Mouse (Mus musculus): Measurements from ENCODE around the gene Mef2b. TPM values are rescaled to one million over a fixed set of nuclear protein-coding genes. Genes with fewer than 3 reads are reported as not detected.

Mef2b gene
- polyA plus RNA-seq, 1 experiment from 2014 or later: 1.2 TPM

- no peak overlapping the region for H3K27ac ChIP-seq (ENCODE audit: low read depth, low read length)
- no peaks in the 10 kb centered on the region for H3K9me3 ChIP-seq (ENCODE audit: control insufficient read depth, low read length)
- peaks cover 30% of the 10 kb centered on the region for H3K36me3 ChIP-seq (ENCODE audit: control insufficient read depth, insufficient read depth, low read length)
- peaks cover 5% of the 10 kb centered on the region for H3K27me3 ChIP-seq (replicated peaks; ENCODE audit: control insufficient read depth, insufficient read depth, low read length)
- H3K9ac ChIP-seq (ENCODE audit: low read depth, low read length): no peak overlapping the region
- H3K4me3 ChIP-seq (ENCODE audit: low read length): no peak overlapping the region
- ATAC-seq: no peak
- no peak overlapping the region for H3K4me2 ChIP-seq (ENCODE audit: low read length)
- peaks cover 4% of the 10 kb centered on the region; the same call in 1 of the 2 replicates for H3K4me1 ChIP-seq (ENCODE audit: control insufficient read depth, insufficient read depth, low read depth, low read length)
- WGBS: 85% methylated on average over 7 of the region's 7 CpGs
These were observed 8.4 kb downstream of the Mef2b start for GRCm38 (mm10) chr8:70147678-70148607.

DNA sequence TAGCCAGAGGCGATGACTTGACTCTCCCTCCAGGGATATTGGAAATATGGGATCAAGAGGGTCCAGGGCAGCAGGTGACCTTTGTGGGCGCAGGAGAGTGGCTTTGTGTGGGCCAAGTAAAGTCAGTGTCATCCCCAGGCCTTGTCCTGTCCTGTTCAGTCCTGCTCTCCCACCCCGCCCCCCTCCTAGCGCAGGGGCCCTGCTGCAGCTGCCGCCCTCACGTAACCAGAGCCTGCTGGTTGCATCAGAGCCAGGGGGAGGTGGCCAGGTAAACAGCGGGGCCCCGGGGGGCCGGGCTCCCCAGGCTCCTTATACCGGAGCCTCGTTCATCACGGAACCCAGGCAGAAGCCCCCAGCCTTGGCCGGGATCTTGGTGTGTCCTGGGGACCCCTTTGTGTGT lies 10.6 kb downstream of the Mef2b start:
- H3K4me2 ChIP-seq (ENCODE audit: low read length): no peak overlapping the region
- H3K36me3 ChIP-seq (ENCODE audit: control insufficient read depth, insufficient read depth, low read length): peaks cover 20% of the 10 kb centered on the region
- whole genome bisulfite sequencing: 17% methylated on average over 13 of the region's 13 CpGs
- ATAC-seq: no peak; the same call in 1 of the 2 replicates
- H3K27ac ChIP-seq (ENCODE audit: low read depth, low read length): no peak overlapping the region
- H3K9ac ChIP-seq (ENCODE audit: low read depth, low read length): peak overlapping the region; percentile 48
- H3K4me3 ChIP-seq (ENCODE audit: low read length): no peak overlapping the region
- H3K4me1 ChIP-seq (ENCODE audit: control insufficient read depth, insufficient read depth, low read depth, low read length): peaks cover 4% of the 10 kb centered on the region; the same call in 1 of the 2 replicates
- no peaks in the 10 kb centered on the region for H3K9me3 ChIP-seq (ENCODE audit: control insufficient read depth, low read length)
- peaks cover 5% of the 10 kb centered on the region for H3K27me3 ChIP-seq (replicated peaks; ENCODE audit: control insufficient read depth, insufficient read depth, low read length)

DNA sequence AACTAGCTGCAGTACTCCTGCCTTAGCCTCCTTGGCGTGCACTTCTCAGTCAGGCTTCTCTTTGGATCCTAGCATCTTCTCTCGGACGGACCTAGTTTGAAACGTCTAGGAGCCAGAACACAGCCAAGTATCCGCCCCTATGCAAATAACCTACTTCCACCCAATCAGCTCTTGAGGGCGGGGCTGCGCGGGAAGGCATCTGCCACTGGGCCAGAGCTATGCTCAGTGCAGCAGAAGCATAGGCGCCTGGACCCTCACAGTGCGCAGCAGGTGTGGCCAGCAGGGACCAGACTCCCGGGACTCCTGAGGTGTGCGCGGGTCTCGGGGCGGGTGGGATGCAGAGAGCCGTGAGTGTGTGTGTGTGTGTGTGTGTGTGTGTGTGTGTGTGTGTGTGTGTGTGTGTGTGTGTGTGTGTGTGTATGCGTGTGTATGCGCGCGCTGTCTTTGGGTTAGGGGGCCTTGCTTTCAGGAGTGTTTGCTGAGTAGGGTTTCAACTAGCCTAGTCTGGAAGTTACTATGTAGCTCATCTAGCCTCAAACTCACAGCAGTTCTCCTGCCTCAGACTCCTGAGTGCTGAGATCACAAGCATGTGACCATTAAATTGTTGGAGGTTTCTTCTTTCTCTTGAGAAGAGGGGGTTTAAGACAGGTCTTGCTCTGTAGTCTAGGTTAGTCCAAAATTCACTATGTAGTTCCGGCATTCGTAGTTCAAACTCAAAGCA lies 13.2 kb downstream of the Mef2b start:
- WGBS: 13% methylated on average over 13 of the region's 22 CpGs
- no peak overlapping the region for H3K27ac ChIP-seq (ENCODE audit: low read depth, low read length)
- H3K4me3 ChIP-seq (ENCODE audit: low read length): peak overlapping the region; percentile 14
- H3K9ac ChIP-seq (ENCODE audit: low read depth, low read length): peak overlapping the region; percentile 35
- peak; percentile 92 for ATAC-seq
- H3K4me1 ChIP-seq (ENCODE audit: control insufficient read depth, insufficient read depth, low read depth, low read length): peaks cover 4% of the 10 kb centered on the region; the same call in 1 of the 2 replicates
- peaks cover 5% of the 10 kb centered on the region for H3K27me3 ChIP-seq (replicated peaks; ENCODE audit: control insufficient read depth, insufficient read depth, low read length)
- no peaks in the 10 kb centered on the region for H3K36me3 ChIP-seq (ENCODE audit: control insufficient read depth, insufficient read depth, low read length)
- peak overlapping the region; percentile 48 for H3K4me2 ChIP-seq (ENCODE audit: low read length)
- H3K9me3 ChIP-seq (ENCODE audit: control insufficient read depth, low read length): no peaks in the 10 kb centered on the region

DNA sequence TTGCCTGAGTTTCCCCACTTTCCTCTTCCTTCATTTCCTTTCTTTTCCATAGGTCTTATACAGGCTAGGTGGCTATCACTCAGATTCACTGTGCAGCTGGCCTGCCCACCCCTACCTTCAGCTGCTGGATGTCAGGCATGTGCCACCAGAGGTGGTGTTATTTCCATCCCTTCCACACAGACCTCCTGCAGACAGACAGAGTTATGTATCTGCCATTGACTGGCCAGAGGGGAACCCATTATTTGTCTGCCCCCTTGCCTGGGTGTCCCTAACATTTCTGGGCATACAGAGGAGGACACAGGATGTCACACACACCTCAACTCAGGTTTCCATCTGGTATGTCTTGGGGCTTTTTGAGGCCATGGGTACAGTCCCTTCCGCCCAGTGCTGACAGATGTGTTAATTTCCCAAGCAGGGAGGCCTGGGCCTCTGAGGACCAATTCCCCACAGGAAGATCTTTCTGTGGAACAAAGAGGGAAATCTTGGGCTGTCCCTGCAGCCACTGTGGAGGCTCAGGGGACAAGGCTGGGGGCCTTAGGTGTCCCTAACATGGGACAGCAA lies 17.8 kb downstream of the Mef2b start:
- Histone ChIP-seq H3K27ac (ENCODE audit: low read depth, low read length) (no peak overlapping the region), H3K9me3 (ENCODE audit: control insufficient read depth, low read length) (no peaks in the 10 kb centered on the region), H3K4me2 (ENCODE audit: low read length) (no peak overlapping the region), H3K36me3 (ENCODE audit: control insufficient read depth, insufficient read depth, low read length) (no peaks in the 10 kb centered on the region), H3K4me1 (ENCODE audit: control insufficient read depth, insufficient read depth, low read depth, low read length) (peaks cover 6% of the 10 kb centered on the region; the same call in 1 of the 2 replicates), H3K9ac (ENCODE audit: low read depth, low read length) (no peak overlapping the region), H3K27me3 (replicated peaks; ENCODE audit: control insufficient read depth, insufficient read depth, low read length) (no peaks in the 10 kb centered on the region), H3K4me3 (ENCODE audit: low read length) (no peak overlapping the region)
- no peak for ATAC-seq
- 94% methylated on average over 1 of the region's 1 CpGs for WGBS

- Histone ChIP-seq H3K4me3 (ENCODE audit: low read length) (peak overlapping the region; percentile 57), H3K4me1 (ENCODE audit: control insufficient read depth, insufficient read depth, low read depth, low read length) (peaks cover 2% of the 10 kb centered on the region; the same call in 1 of the 2 replicates), H3K9ac (ENCODE audit: low read depth, low read length) (peak overlapping the region; percentile 77), H3K9me3 (ENCODE audit: control insufficient read depth, low read length) (no peaks in the 10 kb centered on the region), H3K27me3 (replicated peaks; ENCODE audit: control insufficient read depth, insufficient read depth, low read length) (no peaks in the 10 kb centered on the region), H3K36me3 (ENCODE audit: control insufficient read depth, insufficient read depth, low read length) (no peaks in the 10 kb centered on the region), H3K27ac (ENCODE audit: low read depth, low read length) (peak overlapping the region; percentile 23; the same call in 1 of the 2 replicates), H3K4me2 (ENCODE audit: low read length) (peak overlapping the region; percentile 77)
- WGBS: 16% methylated on average over 38 of the region's 40 CpGs
- peak; percentile 96 for ATAC-seq
These were observed 18.8 kb downstream of the Mef2b start for GRCm38 (mm10) chr8:70158069-70158853.

GRCm38 (mm10) chr8:70159211-70159610 lies 19.7 kb downstream of the Mef2b start:
- no peaks in the 10 kb centered on the region for H3K9me3 ChIP-seq (ENCODE audit: control insufficient read depth, low read length)
- H3K27ac ChIP-seq (ENCODE audit: low read depth, low read length): no peak overlapping the region
- no peak for ATAC-seq
- H3K36me3 ChIP-seq (ENCODE audit: control insufficient read depth, insufficient read depth, low read length): no peaks in the 10 kb centered on the region
- H3K4me2 ChIP-seq (ENCODE audit: low read length): no peak overlapping the region
- H3K4me1 ChIP-seq (ENCODE audit: control insufficient read depth, insufficient read depth, low read depth, low read length): peaks cover 2% of the 10 kb centered on the region; the same call in 1 of the 2 replicates
- no peak overlapping the region for H3K9ac ChIP-seq (ENCODE audit: low read depth, low read length)
- no peaks in the 10 kb centered on the region for H3K27me3 ChIP-seq (replicated peaks; ENCODE audit: control insufficient read depth, insufficient read depth, low read length)
- 79% methylated on average over 4 of the region's 4 CpGs for WGBS
- H3K4me3 ChIP-seq (ENCODE audit: low read length): no peak overlapping the region

- Histone ChIP-seq H3K27ac (ENCODE audit: low read depth, low read length) (no peak overlapping the region), H3K4me3 (ENCODE audit: low read length) (no peak overlapping the region), H3K9ac (ENCODE audit: low read depth, low read length) (no peak overlapping the region), H3K4me2 (ENCODE audit: low read length) (no peak overlapping the region), H3K4me1 (ENCODE audit: control insufficient read depth, insufficient read depth, low read depth, low read length) (peaks cover 2% of the 10 kb centered on the region; the same call in 1 of the 2 replicates), H3K27me3 (replicated peaks; ENCODE audit: control insufficient read depth, insufficient read depth, low read length) (no peaks in the 10 kb centered on the region), H3K36me3 (ENCODE audit: control insufficient read depth, insufficient read depth, low read length) (no peaks in the 10 kb centered on the region), H3K9me3 (ENCODE audit: control insufficient read depth, low read length) (no peaks in the 10 kb centered on the region)
- WGBS: 66% methylated on average over 13 of the region's 13 CpGs
- ATAC-seq: no peak
These were observed 20.5 kb downstream of the Mef2b start for GRCm38 (mm10) chr8:70160015-70160414.

GRCm38 (mm10) chr8:70163316-70163715 lies 23.8 kb downstream of the Mef2b start:
- Histone ChIP-seq H3K9ac (ENCODE audit: low read depth, low read length) (no peak overlapping the region), H3K27me3 (replicated peaks; ENCODE audit: control insufficient read depth, insufficient read depth, low read length) (peaks cover 7% of the 10 kb centered on the region), H3K4me3 (ENCODE audit: low read length) (no peak overlapping the region), H3K9me3 (ENCODE audit: control insufficient read depth, low read length) (no peaks in the 10 kb centered on the region), H3K4me2 (ENCODE audit: low read length) (no peak overlapping the region), H3K36me3 (ENCODE audit: control insufficient read depth, insufficient read depth, low read length) (no peaks in the 10 kb centered on the region), H3K27ac (ENCODE audit: low read depth, low read length) (no peak overlapping the region), H3K4me1 (ENCODE audit: control insufficient read depth, insufficient read depth, low read depth, low read length) (peaks cover 6% of the 10 kb centered on the region)
- no peak for ATAC-seq
- 83% methylated on average over 3 of the region's 3 CpGs for WGBS

Measured in hindbrain, embryonic 16.5 days (tissue).